9 mouse cellular contexts compared by ENCODE assay signal in the genomic region with DNA sequence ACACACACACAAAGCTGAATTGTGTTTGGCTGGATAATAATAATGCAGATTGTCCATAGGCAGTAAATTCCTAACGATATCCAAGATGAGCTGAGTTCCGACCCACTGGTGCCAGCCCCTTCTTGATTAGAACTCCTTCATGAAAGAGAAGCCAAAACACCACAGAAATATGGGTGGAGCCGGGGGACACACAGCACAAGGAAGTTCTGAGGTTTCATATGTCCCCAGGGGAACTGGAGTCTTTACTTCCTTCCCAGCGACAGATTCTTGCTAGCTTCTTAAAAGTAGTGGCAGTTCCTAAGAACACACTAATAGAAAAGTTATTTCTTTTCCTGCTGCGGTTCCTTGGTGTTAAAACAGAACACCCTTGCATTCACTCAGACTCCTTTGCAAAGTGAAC. TPM values are rescaled to one million over a fixed set of nuclear protein-coding genes. Genes with fewer than 3 reads are reported as not detected.
A peak's percentile ranks its signal among the peaks of the same experiment; 100 is the strongest.
DNase-seq lines count a peak whose midpoint lies in the region; ATAC-seq lines count a peak whose summit lies in the region.
"Had no signal": no experiment of that assay in that cellular context is flagged by ENCODE, and none has a peak within 500 bp of the region (broad histone marks: within the 10 kb centered on the region; RNA-seq: fewer than 3 reads in every experiment).

No protein-coding gene starts in this region.

- H3K36me3 ChIP-seq in heart, embryonic 16.5 days (ENCODE audit: control insufficient read depth, insufficient read depth): no peaks in the 10 kb centered on the region
- H3K36me3 ChIP-seq in macrophage (ENCODE audit: inconsistent target): no peaks in the 10 kb centered on the region

- WGBS in heart, embryonic 16.5 days: 59% methylated on average over 5 of the region's 5 CpGs
- WGBS in macrophage (ENCODE audit: missing documents): 9% methylated on average over 5 of the region's 5 CpGs

- no peaks in the 10 kb centered on the region for H3K27me3 ChIP-seq in heart, embryonic 16.5 days (ENCODE audit: control insufficient read depth, insufficient read depth, low read length)
- H3K27me3 ChIP-seq: megakaryocyte, embryonic 14.5 days had no signal

- peaks cover 17% of the 10 kb centered on the region for H3K4me1 ChIP-seq in heart, embryonic 16.5 days (ENCODE audit: control insufficient read depth, insufficient read depth, low read length)
- H3K4me1 ChIP-seq in brown adipose tissue, adult 24 weeks (ENCODE audit: control insufficient read depth, insufficient read depth, insufficient read length, low read length): peaks cover 8% of the 10 kb centered on the region

- H3K79me2 ChIP-seq in macrophage (ENCODE audit: inconsistent target): no peaks in the 10 kb centered on the region

- H3K27ac ChIP-seq in heart, embryonic 16.5 days (ENCODE audit: low read length): peak overlapping the region; percentile 67
- peak overlapping the region; percentile 50 for H3K27ac ChIP-seq in brown adipose tissue, adult 24 weeks (replicated peaks; ENCODE audit: low read depth, low read length)
- H3K27ac ChIP-seq in macrophage: peak overlapping the region; percentile 86

- no peak overlapping the region for H3K4me3 ChIP-seq in heart, embryonic 16.5 days (ENCODE audit: low read length)
- H3K4me3 ChIP-seq in brown adipose tissue, adult 24 weeks (ENCODE audit: insufficient read depth, low read depth, low read length): no peak overlapping the region
- no peak overlapping the region for H3K4me3 ChIP-seq in macrophage (ENCODE audit: inconsistent target)
- H3K4me3 ChIP-seq: megakaryocyte, embryonic 14.5 days had no signal

- no peak overlapping the region for H3K4me2 ChIP-seq in heart, embryonic 16.5 days (ENCODE audit: low read depth, low read length)

- no peak overlapping the region for H3K9ac ChIP-seq in heart, embryonic 16.5 days (ENCODE audit: low read length)

- DNase-seq in heart, postnatal 4 days: no peak
- DNase-seq in 416B (ENCODE audit: low read depth): peak; percentile 60
- no peak for DNase-seq in retina, embryonic 14.5 days (ENCODE audit: low spot score)
- DNase-seq in adrenal gland, postnatal 36 days: no peak
- no peak for DNase-seq in adrenal gland, postnatal 25 days

- H3K9me3 ChIP-seq in heart, embryonic 16.5 days (replicated peaks; ENCODE audit: control insufficient read depth, low read length): no peaks in the 10 kb centered on the region
- H3K9me3 ChIP-seq: megakaryocyte, embryonic 14.5 days had no signal

- no peak for ATAC-seq in heart, embryonic 16.5 days (replicated peaks; ENCODE audit: extremely low read depth, insufficient read depth, low FRiP score)

RNA-seq across cellular contexts. Expression of a gene that starts 51.4 kb away (rescaled TPM):
- 28.0 and 29.1 TPM in 2 replicates for polyA plus RNA-seq in heart, embryonic 16.5 days (2015; fragmentation: Nextera tagmentation; extraction: Ambion mirVana)
- 10 to 100 TPM; 23.0 to 26.1 TPM for total RNA-seq in heart, postnatal 4 days (2021)
- polyA plus RNA-seq in brown adipose tissue, adult 24 weeks (2012; ENCODE audit: insufficient read depth, insufficient read length, missing spikeins): 127 and 132 TPM in 2 replicates
- total RNA-seq in macrophage (2018; cell fraction: chromatin; rRNA removed): 100 to 1,000 TPM in 22 of 26 experiments, 10 to 100 TPM in 4; 26.1 to 711 (median 181) TPM
- 100 to 1,000 TPM in 5 of 26 experiments, 10 to 100 TPM in 21; 40.7 to 124 (median 68.7) TPM for total RNA-seq in macrophage (2018; cell fraction: cytosol; rRNA removed)
- total RNA-seq in macrophage (2018; cell fraction: nucleus; rRNA removed): 100 to 1,000 TPM in 22 of 26 experiments, 10 to 100 TPM in 4; 52.5 to 494 (median 153) TPM
- 37.1 to 124 TPM (median 89.0 TPM) in 3 replicates for polyA plus RNA-seq in macrophage (2018)
- total RNA-seq in adrenal gland, postnatal 36 days (2021): 10 to 100 TPM; 32.4 to 33.9 TPM
- total RNA-seq in adrenal gland, postnatal 25 days (2021): 52.0 and 72.5 TPM in 2 replicates
